Mouse (Mus musculus) granulocyte monocyte progenitor cell, adult 5-6 weeks (primary cell): ENCODE measurements around the gene Itpkb. TPM values are rescaled to one million over a fixed set of nuclear protein-coding genes. Genes with fewer than 3 reads are reported as not detected.

Experiments
- ATAC-seq: replicated peaks from 2 replicates; pipeline ENCODE4 v1.8.0; 2016; ENCODE audit warnings: mild to moderate bottlenecking, moderate TSS enrichment, inconsistent platforms; ENCODE audit not compliant: poor library complexity, severe bottlenecking
- total RNA-seq, 2 experiments: library from RNA; stranded (forward) in 1 of 2; stranded (reverse) in 1 of 2; fragments of 200-712, 200-1000 nt in 1 of 2; fragments of >200 nt in 1 of 2; fragmentation: Nextera tagmentation in 1 of 2; gene quantifications; 2 replicates each; pipeline ENCODE4 v1.2.3; 2014 to 2017

Gene Itpkb
- total RNA-seq, 2 experiments from 2014 or later = 13.3 to 18.7 TPM

DNA sequence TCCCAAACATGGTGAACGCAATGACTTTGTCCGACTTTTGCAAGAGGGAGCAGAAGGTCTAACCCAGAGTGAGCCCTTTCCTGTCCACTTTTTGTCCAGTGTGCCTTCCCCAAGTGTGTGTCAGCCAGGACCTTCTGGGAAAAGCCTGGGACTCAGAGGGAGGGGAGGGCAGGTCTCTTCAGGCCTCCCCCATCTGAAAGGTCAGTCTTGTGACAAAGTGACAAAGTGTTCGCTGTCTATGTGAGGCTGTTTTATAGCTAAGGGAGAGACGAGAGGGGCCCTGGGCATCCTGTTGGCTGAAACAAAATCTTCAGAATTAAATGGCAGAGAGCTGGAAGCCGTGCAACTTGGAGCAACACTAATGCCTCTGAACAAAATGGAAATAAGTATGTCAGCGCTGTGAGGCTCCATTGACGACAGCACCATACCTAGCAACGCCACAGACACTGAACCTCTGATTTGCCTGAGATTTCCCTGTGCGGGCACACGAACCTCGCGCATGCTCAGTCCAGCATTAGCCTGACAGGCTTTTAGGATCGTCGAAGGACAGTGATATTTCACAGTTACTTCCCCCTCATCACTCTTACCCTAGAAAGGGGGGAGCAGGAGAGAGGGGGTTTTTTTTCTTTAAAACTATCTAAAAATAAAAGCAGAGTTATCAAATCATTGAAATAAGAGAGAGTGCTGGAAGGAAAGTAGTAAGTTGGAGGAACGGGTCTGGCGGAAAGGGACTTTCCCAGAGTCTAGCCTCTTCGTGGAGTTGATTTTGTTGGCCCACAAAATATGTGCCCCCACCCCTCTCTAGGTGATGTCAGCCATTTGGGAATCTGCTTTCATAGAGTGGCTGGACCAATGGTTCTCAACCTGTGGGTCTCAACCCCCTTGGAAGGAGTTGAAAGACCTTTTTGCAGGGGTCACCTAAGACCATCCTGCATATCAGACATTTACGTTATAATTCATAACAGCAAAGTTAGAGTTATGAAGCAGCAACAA lies 77.7 kb downstream of the Itpkb start:
- no peak for ATAC-seq

DNA sequence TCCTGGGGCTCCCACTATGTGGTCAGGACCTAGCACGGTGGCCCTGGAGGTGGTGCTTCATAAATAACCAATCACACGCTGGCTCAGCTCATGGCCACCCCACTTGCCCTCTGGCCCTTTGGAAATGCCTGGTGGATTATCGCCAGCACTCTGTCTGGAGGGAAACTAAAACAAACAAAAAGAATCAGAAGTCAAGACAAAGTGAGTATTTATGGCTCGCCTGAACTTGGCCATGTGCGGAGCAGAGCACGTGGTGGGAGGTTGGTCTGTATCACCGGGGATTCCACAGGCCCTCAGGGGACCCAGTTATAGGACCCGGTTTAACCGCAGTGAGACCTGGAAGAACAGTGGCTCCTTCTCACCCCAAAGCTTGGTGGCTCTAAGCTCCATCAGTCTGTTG lies 78.5 kb downstream of the Itpkb start:
- ATAC-seq = no peak

- no peak for ATAC-seq
Measured at GRCm38 (mm10) chr1:180409771-180410170, 79.5 kb downstream of the Itpkb start.

- no peak for ATAC-seq
Measured at GRCm38 (mm10) chr1:180410306-180410705, 80.0 kb downstream of the Itpkb start.

GRCm38 (mm10) chr1:180415064-180415463 lies 84.8 kb downstream of the Itpkb start:
- ATAC-seq = no peak

DNA sequence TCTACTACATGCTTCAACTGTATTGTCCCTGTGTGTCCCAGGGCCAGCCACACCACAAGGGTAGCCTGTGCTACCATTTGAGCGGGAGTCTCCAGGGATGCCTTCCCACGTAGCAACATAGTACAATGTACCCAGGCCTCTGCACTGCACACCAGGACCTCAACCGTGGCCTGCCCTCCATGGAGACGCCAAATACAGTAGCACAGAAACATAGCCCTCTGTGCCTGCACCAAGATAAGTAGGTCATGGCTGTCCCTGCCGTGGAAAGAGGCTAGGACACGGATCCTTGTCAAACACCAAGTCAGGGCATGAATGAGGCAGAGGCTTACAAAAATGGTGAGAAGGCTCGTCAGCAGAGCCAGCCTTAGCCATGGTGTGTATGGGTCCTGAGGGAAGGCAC lies 85.6 kb downstream of the Itpkb start:
- ATAC-seq = no peak

- peak; percentile 77 for ATAC-seq
Measured at GRCm38 (mm10) chr1:180417118-180417517, 86.8 kb downstream of the Itpkb start.

DNA sequence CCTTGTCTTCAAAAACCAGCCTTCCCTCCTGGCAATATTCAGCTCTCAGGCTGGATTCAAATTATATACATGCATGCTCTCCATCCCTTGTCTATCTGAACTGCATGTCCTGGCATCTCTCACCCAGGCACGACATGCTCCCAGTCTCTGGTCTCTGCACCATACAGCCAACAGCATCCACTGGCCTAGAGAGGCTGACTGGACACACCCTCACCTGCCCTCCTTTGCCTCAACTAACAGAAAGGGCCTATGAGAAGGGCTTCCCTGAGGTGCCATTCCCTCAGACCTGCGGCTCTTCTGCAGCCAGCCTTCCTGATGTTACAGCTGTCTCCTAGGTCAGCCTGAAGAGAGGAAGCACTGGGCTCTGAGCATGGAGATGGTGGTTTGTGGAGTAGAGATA lies 88.8 kb downstream of the Itpkb start:
- no peak for ATAC-seq

DNA sequence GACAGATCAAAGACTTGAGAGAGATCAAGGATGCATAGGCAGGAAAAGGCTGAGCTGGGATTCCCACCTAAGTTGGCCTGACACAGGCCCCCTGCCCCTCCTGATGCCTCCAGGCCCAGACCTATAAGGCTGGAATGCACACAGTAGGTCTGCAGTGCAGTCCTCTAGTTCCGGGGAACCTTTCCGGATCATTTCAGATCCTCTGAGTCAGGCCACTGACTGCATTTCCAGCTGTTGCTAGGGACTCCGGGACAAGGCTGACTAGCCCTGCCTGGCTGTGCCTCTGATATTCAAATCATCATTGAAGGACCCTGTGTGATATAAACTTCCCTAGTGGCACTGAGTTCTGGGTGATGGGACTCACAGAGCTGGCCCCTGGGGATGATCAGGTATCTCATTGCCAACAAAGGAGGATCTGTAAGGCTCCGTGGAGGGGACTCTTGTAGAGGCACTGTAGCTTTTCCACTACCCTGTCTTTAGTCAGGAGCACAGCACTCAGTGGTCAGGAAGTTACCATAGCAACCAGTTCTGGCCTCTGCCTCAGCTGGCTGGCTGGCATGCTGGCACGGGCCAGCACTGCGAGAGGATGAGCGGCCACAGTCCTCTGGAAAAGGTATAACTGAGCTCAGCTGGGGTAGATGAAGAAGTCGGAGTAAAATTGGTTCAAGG lies 90.3 kb downstream of the Itpkb start:
- ATAC-seq = no peak

DNA sequence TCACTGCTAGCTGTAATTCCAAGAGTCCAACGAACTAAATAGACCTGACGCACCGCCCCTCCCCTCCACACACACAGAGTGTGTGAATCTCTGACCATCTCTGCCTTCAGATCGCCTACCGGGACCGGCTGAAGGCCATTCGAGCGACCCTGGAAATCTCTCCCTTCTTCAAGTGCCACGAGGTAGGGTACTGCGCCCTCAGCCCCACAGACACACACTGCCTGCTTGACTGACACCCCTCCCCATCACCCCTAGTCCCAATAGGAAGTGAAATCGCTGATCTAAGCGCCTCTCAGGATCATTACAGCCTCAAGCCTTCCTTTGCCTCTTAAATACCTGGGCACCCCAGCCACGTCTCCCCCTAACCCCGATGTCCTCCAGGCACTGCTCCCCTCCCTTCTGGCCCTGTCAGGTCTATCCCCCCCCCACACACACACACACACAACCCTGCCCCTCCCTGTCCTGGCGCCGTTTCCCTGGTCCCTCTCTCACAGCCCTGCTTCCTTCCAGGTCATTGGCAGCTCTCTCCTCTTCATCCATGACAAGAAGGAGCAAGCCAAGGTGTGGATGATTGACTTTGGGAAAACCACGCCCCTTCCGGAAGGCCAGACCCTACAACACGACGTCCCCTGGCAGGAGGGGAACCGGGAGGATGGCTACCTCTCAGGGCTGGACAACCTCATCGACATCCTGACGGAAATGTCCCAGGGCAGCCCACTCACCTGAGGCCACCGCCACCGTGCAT lies 91.1 kb downstream of the Itpkb start:
- no peak for ATAC-seq

GRCm38 (mm10) chr1:180422076-180422828 lies 92.0 kb downstream of the Itpkb start:
- ATAC-seq = peak; percentile 58

- peak; percentile 65 for ATAC-seq
Measured at GRCm38 (mm10) chr1:180423008-180423639, 92.8 kb downstream of the Itpkb start.

DNA sequence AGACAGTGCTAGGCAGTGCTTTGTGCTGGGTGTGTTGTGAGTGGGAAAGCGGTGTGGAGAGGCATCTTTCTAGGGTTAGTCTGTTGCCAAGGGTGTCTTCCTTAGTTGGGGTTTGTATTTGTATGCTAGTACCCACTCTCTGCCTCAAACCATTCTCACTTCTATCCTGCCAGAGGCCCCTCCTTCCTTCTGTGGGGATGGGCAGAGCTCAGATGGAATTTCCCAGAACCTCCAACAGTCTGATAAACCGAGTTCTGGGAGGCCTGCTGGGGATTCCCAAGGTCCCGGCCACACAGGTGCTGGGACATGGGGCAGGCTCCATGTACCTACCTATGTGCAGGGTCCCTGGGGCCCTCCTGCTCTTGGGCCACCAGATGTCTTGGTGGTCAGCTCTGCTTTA lies 93.6 kb downstream of the Itpkb start:
- no peak for ATAC-seq

GRCm38 (mm10) chr1:180426405-180426804 lies 96.1 kb downstream of the Itpkb start:
- ATAC-seq = no peak

DNA sequence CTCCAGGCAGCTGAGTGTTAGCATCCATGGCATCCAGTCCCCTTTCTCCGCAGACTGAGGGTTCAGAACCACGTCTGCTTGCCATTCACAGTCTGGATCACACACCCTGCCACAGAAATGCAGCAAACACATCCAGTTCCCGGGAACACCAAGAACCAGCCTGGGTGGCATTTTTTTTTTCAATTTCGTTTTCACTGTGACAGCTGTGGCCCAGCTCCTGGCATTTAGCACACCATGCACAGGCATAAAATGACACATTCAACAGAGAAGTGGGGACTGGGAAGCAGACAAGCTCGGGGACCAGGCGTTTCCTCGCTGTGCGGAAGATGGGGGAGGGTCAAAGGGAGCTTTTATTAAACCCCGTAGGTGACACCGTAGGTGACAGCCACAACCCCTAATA lies 97.4 kb downstream of the Itpkb start:
- no peak for ATAC-seq

DNA sequence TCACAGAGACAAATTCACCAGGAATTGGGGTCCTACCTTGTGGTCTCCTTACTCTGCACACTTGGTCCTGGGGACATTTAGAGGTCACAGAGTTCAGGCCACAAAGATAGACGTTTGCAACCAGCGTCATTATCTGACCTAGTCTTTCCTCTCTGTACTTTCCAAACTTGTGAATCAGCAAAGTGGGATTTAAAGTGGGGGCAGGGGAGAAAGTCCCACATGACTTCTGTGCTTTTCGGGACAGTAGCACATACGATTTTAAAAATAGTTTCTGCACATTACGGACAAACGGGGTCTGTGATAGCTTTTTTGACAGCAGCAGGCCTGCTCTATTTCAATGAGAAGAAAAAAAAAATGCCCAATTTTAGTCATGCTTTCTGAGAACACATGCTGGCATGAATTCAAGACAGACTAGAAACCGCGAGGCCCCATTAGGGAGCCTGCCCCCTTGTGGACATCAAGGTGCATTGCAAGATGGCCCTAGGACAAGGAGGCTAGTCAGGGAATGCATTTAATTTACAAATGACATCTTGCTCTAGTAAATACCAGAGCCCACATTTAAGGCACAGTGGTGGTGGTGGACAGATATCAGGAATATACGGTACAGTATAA lies 97.9 kb downstream of the Itpkb start:
- peak; percentile 24 for ATAC-seq

- peak; percentile 10 for ATAC-seq
Measured at GRCm38 (mm10) chr1:180428871-180429270, 98.6 kb downstream of the Itpkb start.

DNA sequence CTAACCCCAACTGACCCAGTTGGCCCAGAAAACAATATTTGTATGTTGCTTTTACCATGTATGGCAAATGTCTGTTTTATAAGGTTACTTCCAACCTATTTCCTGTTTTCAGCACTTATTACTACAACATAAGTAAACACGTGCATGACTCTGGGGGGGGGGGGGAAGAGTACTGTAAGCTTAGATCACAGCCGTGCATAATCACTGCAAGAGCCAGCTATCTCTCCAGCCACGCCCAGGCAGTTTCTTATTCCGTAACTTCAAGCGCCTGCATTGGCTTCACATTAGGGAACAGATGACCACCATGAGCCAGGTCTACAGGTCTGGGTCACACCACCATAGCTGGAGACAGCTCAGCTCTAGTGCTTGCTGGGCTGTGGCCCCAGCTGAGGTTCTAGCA lies 99.5 kb downstream of the Itpkb start:
- peak; percentile 23 for ATAC-seq

GRCm38 (mm10) chr1:180431833-180432232 lies 101.5 kb downstream of the Itpkb start:
- ATAC-seq = peak; percentile 75
